Mouse (Mus musculus) kidney, embryonic 16.5 days (tissue): ENCODE measurements around the gene Rfesd. TPM values are rescaled to one million over a fixed set of nuclear protein-coding genes. Genes with fewer than 3 reads are reported as not detected.
A peak's percentile ranks its signal among the peaks of the same experiment; 100 is the strongest.

ENCODE experiments used
- ATAC-seq: fragments of 200-750 bp; cut with Nextera tagmentation; 2 replicates; pipeline ENCODE4 v1.8.0; 2017; ENCODE audit warnings: moderate TSS enrichment; ENCODE audit not compliant: low FRiP score, low TSS enrichment
- H3K27ac ChIP-seq: fragments of 300-500 bp; sonication (generic); 2 replicates; pipeline ENCODE4 v1.5.1; 2014; ENCODE audit warnings: low read length
- H3K27me3 ChIP-seq: fragments of 300-500 bp; sonication (generic); 2 replicates; pipeline ENCODE4 v1.6.1; 2014; ENCODE audit warnings: low read length, control low read depth, mixed read lengths; ENCODE audit not compliant: insufficient read depth
- H3K36me3 ChIP-seq: fragments of 300-500 bp; sonication (generic); 2 replicates; pipeline ENCODE4 v1.6.1; 2014; ENCODE audit warnings: low read length, control low read depth, mixed read lengths; ENCODE audit not compliant: insufficient read depth
- H3K4me1 ChIP-seq: fragments of 300-500 bp; sonication (generic); 2 replicates; pipeline ENCODE4 v1.6.1; 2014; ENCODE audit warnings: low read length, control low read depth, mixed read lengths; ENCODE audit not compliant: insufficient read depth
- H3K4me2 ChIP-seq: fragments of 300-500 bp; sonication (generic); replicated peaks from 2 replicates; pipeline ENCODE4 v1.6.1; 2014; ENCODE audit warnings: low read depth, low read length
- H3K4me3 ChIP-seq: fragments of 300-500 bp; sonication (generic); 2 replicates; pipeline ENCODE4 v1.5.1; 2014; ENCODE audit warnings: mild to moderate bottlenecking, low read length
- H3K9ac ChIP-seq: fragments of 300-500 bp; sonication (generic); replicated peaks from 2 replicates; pipeline ENCODE4 v1.6.1; 2014; ENCODE audit warnings: low read length
- H3K9me3 ChIP-seq: fragments of 300-500 bp; sonication (generic); 2 replicates; pipeline ENCODE4 v1.6.1; 2016; ENCODE audit warnings: low read length, control low read depth
- WGBS: fragments of 180-500 bp; shearing (Covaris S2); extraction: QIAGEN DNeasy Blood & Tissue Kit; methylation state at CpG from one replicate; pipeline ENCODE4 v1.1.7; 2014; 5-methylcytosine and 5-hydroxymethylcytosine counted together
- polyA plus RNA-seq: library from polyadenylated mRNA; unstranded; fragments of >200 nt; fragmentation: Nextera tagmentation; extraction: Ambion mirVana; gene quantifications from 2 replicates; pipeline ENCODE4 v1.2.1, GENCODE M21; 2015

The Rfesd gene
- polyA plus RNA-seq, 1 experiment from 2014 or later: 15.7 TPM

GRCm38 (mm10) chr13:75992169-75993028 is 26.1 kb downstream of the Rfesd start:
- H3K4me2 ChIP-seq: no peak overlapping the region; the same call in 1 of the 2 replicates
- peaks cover 3% of the 10 kb centered on the region; the same call in 1 of the 2 replicates for H3K36me3 ChIP-seq
- no peaks in the 10 kb centered on the region for H3K27me3 ChIP-seq
- H3K9ac ChIP-seq: no peak overlapping the region
- H3K4me3 ChIP-seq: no peak overlapping the region
- H3K9me3 ChIP-seq: peaks cover 8% of the 10 kb centered on the region
- peak; percentile 96 for ATAC-seq
- WGBS: 31% methylated on average over 9 of the region's 9 CpGs
- no peaks in the 10 kb centered on the region for H3K4me1 ChIP-seq
- H3K27ac ChIP-seq: peak overlapping the region; percentile 34

- ATAC-seq: no peak
- Histone ChIP-seq H3K4me2 (no peak overlapping the region), H3K4me3 (no peak overlapping the region), H3K9ac (no peak overlapping the region), H3K9me3 (no peaks in the 10 kb centered on the region), H3K36me3 (no peaks in the 10 kb centered on the region), H3K4me1 (no peaks in the 10 kb centered on the region), H3K27ac (no peak overlapping the region), H3K27me3 (no peaks in the 10 kb centered on the region)
- 87% methylated on average over 1 of the region's 1 CpGs for WGBS
Observed at GRCm38 (mm10) chr13:75988096-75988495, 30.4 kb downstream of the Rfesd start.

- H3K4me3 ChIP-seq: no peak overlapping the region
- H3K9me3 ChIP-seq: no peaks in the 10 kb centered on the region
- no peak for ATAC-seq
- H3K4me2 ChIP-seq: no peak overlapping the region
- H3K36me3 ChIP-seq: no peaks in the 10 kb centered on the region
- H3K4me1 ChIP-seq: no peaks in the 10 kb centered on the region
- H3K27me3 ChIP-seq: no peaks in the 10 kb centered on the region
- no peak overlapping the region for H3K27ac ChIP-seq
- H3K9ac ChIP-seq: no peak overlapping the region
Observed at GRCm38 (mm10) chr13:75981901-75982300, 36.6 kb downstream of the Rfesd start.

GRCm38 (mm10) chr13:75976649-75977048 is 41.9 kb downstream of the Rfesd start:
- WGBS: 87% methylated on average over 2 of the region's 2 CpGs
- no peaks in the 10 kb centered on the region for H3K9me3 ChIP-seq

GRCm38 (mm10) chr13:75976218-75976617 is 42.3 kb downstream of the Rfesd start:
- Histone ChIP-seq H3K4me3 (no peak overlapping the region), H3K4me2 (no peak overlapping the region), H3K9me3 (no peaks in the 10 kb centered on the region), H3K27ac (no peak overlapping the region), H3K4me1 (no peaks in the 10 kb centered on the region), H3K27me3 (no peaks in the 10 kb centered on the region), H3K9ac (no peak overlapping the region), H3K36me3 (no peaks in the 10 kb centered on the region)
- WGBS: 87% methylated on average over 2 of the region's 2 CpGs
- no peak for ATAC-seq

More at GRCm38 (mm10) chr13:75976649-75977048, 41.9 kb downstream of the Rfesd start:
- no peaks in the 10 kb centered on the region for H3K27me3 ChIP-seq
- no peak overlapping the region for H3K27ac ChIP-seq
- H3K36me3 ChIP-seq: no peaks in the 10 kb centered on the region
- no peak overlapping the region for H3K4me2 ChIP-seq
- H3K4me1 ChIP-seq: no peaks in the 10 kb centered on the region
- no peak overlapping the region for H3K4me3 ChIP-seq
- no peak overlapping the region for H3K9ac ChIP-seq
- ATAC-seq: no peak

GRCm38 (mm10) chr13:75975629-75976028 is 42.9 kb downstream of the Rfesd start:
- Histone ChIP-seq H3K9me3 (no peaks in the 10 kb centered on the region), H3K9ac (no peak overlapping the region), H3K4me2 (no peak overlapping the region), H3K27me3 (no peaks in the 10 kb centered on the region), H3K4me3 (no peak overlapping the region), H3K27ac (no peak overlapping the region), H3K4me1 (no peaks in the 10 kb centered on the region), H3K36me3 (no peaks in the 10 kb centered on the region)
- ATAC-seq: no peak
- 76% methylated on average over 1 of the region's 1 CpGs for WGBS

GRCm38 (mm10) chr13:75974481-75974880 is 44.0 kb downstream of the Rfesd start:
- ATAC-seq: no peak
- no peaks in the 10 kb centered on the region for H3K9me3 ChIP-seq
- H3K9ac ChIP-seq: no peak overlapping the region
- no peaks in the 10 kb centered on the region for H3K36me3 ChIP-seq
- 66% methylated on average over 2 of the region's 2 CpGs for WGBS
- H3K27ac ChIP-seq: no peak overlapping the region
- no peaks in the 10 kb centered on the region for H3K4me1 ChIP-seq
- no peaks in the 10 kb centered on the region for H3K27me3 ChIP-seq
- H3K4me3 ChIP-seq: no peak overlapping the region
- H3K4me2 ChIP-seq: no peak overlapping the region

- Histone ChIP-seq H3K27ac (no peak within 1 kb of the TSS), H3K4me1 (no peaks in the 10 kb centered on the region), H3K9me3 (0 out of 2 replicates have a peak, but pooled peaks cover 3% of the 10 kb centered on the region), H3K9ac (no peak within 1 kb of the TSS), H3K27me3 (no peaks in the 10 kb centered on the region), H3K36me3 (no peaks in the 10 kb centered on the region), H3K4me3 (no peak within 1 kb of the TSS), H3K4me2 (no peak within 1 kb of the TSS)
- 77% methylated on average over 1 of the region's 1 CpGs for WGBS
- ATAC-seq: no peak
Observed at GRCm38 (mm10) chr13:75966850-75967249, 51.7 kb downstream of the Rfesd start, which contains the start of gene Spata9. Spata9 (plus strand) TSS chr13:75967150.

- Histone ChIP-seq H3K9me3 (no peaks in the 10 kb centered on the region), H3K36me3 (no peaks in the 10 kb centered on the region), H3K27me3 (no peaks in the 10 kb centered on the region), H3K9ac (no peak overlapping the region), H3K4me2 (no peak overlapping the region), H3K27ac (no peak overlapping the region), H3K4me3 (no peak overlapping the region), H3K4me1 (no peaks in the 10 kb centered on the region)
- no peak for ATAC-seq
Observed at GRCm38 (mm10) chr13:75955357-75955992, 63.0 kb downstream of the Rfesd start.
